Mouse (Mus musculus) hindbrain, embryonic 11.5 days (tissue): ENCODE data around the gene Cs. TPM values are rescaled to one million over a fixed set of nuclear protein-coding genes. Genes with fewer than 3 reads are reported as not detected.
A peak's percentile ranks its signal among the peaks of the same experiment; 100 is the strongest.

ENCODE experiments used
- ATAC-seq: fragments of 200-750 bp; cut with Nextera tagmentation; 2 replicates; pipeline ENCODE4 v1.8.0; 2017; ENCODE audit warnings: mild to moderate bottlenecking, moderate TSS enrichment, moderate library complexity; ENCODE audit not compliant: low FRiP score
- DNase-seq: peaks from one replicate; pipeline ENCODE4 v3.0.0-alpha.2; 2015; ENCODE audit warnings: low spot score
- H3K27ac ChIP-seq: fragments of 300-500 bp; sonication (generic); 2 replicates; pipeline ENCODE4 v1.5.1; 2014; ENCODE audit warnings: mild to moderate bottlenecking, low read depth, low read length
- H3K27me3 ChIP-seq: fragments of 300-500 bp; sonication (generic); 2 replicates; pipeline ENCODE4 v1.6.1; 2014; ENCODE audit warnings: mild to moderate bottlenecking, low read length, moderate library complexity, mixed read lengths; ENCODE audit not compliant: control insufficient read depth, insufficient read depth
- H3K36me3 ChIP-seq: fragments of 300-500 bp; sonication (generic); 2 replicates; pipeline ENCODE4 v1.6.1; 2014; ENCODE audit warnings: mild to moderate bottlenecking, low read length, moderate library complexity, mixed read lengths; ENCODE audit not compliant: control insufficient read depth, insufficient read depth
- H3K4me1 ChIP-seq: fragments of 300-500 bp; sonication (generic); replicated peaks from 2 replicates; pipeline ENCODE4 v1.6.1; 2014; ENCODE audit warnings: low read length, mixed read lengths; ENCODE audit not compliant: control insufficient read depth, insufficient read depth
- H3K4me2 ChIP-seq: fragments of 300-500 bp; sonication (generic); replicated peaks from 2 replicates; pipeline ENCODE4 v1.6.1; 2014; ENCODE audit warnings: mild to moderate bottlenecking, low read depth, low read length
- H3K4me3 ChIP-seq: fragments of 300-500 bp; sonication (generic); 2 replicates; pipeline ENCODE4 v1.5.1; 2014; ENCODE audit warnings: low read depth, low read length
- H3K9ac ChIP-seq: fragments of 300-500 bp; sonication (generic); 2 replicates; pipeline ENCODE4 v1.6.1; 2014; ENCODE audit warnings: low read depth, low read length
- H3K9me3 ChIP-seq: fragments of 300-500 bp; sonication (generic); 2 replicates; pipeline ENCODE4 v1.6.1; 2016; ENCODE audit warnings: low read length; ENCODE audit not compliant: control insufficient read depth
- WGBS: fragments of 180-500 bp; shearing (Covaris S2); extraction: QIAGEN DNeasy Blood & Tissue Kit; methylation state at CpG from one replicate; pipeline ENCODE4 v1.1.7; 2014; 5-methylcytosine and 5-hydroxymethylcytosine counted together
- polyA plus RNA-seq: library from polyadenylated mRNA; unstranded; fragments of >200 nt; fragmentation: Nextera tagmentation; extraction: Ambion mirVana; gene quantifications from 2 replicates; pipeline ENCODE4 v1.2.1, GENCODE M21; 2014

The Cs gene
- polyA plus RNA-seq, 1 experiment from 2014 or later, result 242 TPM

GRCm38 (mm10) chr10:128412055-128412381 is 74.5 kb downstream of the Cs start:
- ATAC-seq, result no peak
- H3K9ac ChIP-seq, result peak overlapping the region; percentile 68
- no peak for DNase-seq
- H3K9me3 ChIP-seq, result no peaks in the 10 kb centered on the region
- peak overlapping the region; percentile 60 for H3K4me3 ChIP-seq
- peaks cover 14% of the 10 kb centered on the region for H3K4me1 ChIP-seq
- H3K36me3 ChIP-seq, result peaks cover 8% of the 10 kb centered on the region; the same call in 1 of the 2 replicates
- WGBS, result under 1% methylated on average over 14 of the region's 14 CpGs
- H3K27ac ChIP-seq, result peak overlapping the region; percentile 76
- H3K27me3 ChIP-seq, result no peaks in the 10 kb centered on the region
- H3K4me2 ChIP-seq, result peak overlapping the region; percentile 89

Other genes starting within 250 kb of the Cs start
- gene Baz2a, start 246.2 kb upstream of the Cs start, polyA plus RNA-seq, result 20.0 and 37.6 TPM in 2 replicates
- gene Rbms2, start 157.4 kb upstream of the Cs start, polyA plus RNA-seq, result 18.9 and 19.5 TPM in 2 replicates
- 1.3 and 1.5 TPM in 2 replicates for gene Gls2, start 143.3 kb upstream of the Cs start, polyA plus RNA-seq
- gene Spryd4, start 125.9 kb upstream of the Cs start, polyA plus RNA-seq, result 25.2 and 31.1 TPM in 2 replicates
- gene Mip, start 111.9 kb upstream of the Cs start, polyA plus RNA-seq, result 0.11 TPM in 1 of 2 replicates, not detected in the other
- gene Timeless, start 105.7 kb upstream of the Cs start, polyA plus RNA-seq, result 43.1 and 43.8 TPM in 2 replicates
- 0.17 and 0.36 TPM in 2 replicates for gene Apon, start 83.6 kb upstream of the Cs start, polyA plus RNA-seq
- gene Apof, start 69.1 kb upstream of the Cs start, polyA plus RNA-seq, result not detected in 2 replicates
- 15.4 and 17.3 TPM in 2 replicates for gene Stat2, start 67.2 kb upstream of the Cs start, polyA plus RNA-seq
- gene Il23a, start 39.0 kb upstream of the Cs start, polyA plus RNA-seq, result 0.28 TPM in 1 of 2 replicates, not detected in the other
- 30.5 and 31.2 TPM in 2 replicates for gene Pan2, start 34.4 kb upstream of the Cs start, polyA plus RNA-seq
- 229 and 245 TPM in 2 replicates for gene Cnpy2, start 15.3 kb upstream of the Cs start, polyA plus RNA-seq
- 23.8 and 24.5 TPM in 2 replicates for gene Coq10a, start 31.3 kb downstream of the Cs start, polyA plus RNA-seq
- 9.5 and 12.3 TPM in 2 replicates for gene Ankrd52, start 39.4 kb downstream of the Cs start, polyA plus RNA-seq
- gene Slc39a5, start 63.5 kb downstream of the Cs start, polyA plus RNA-seq, result not detected in 2 replicates
- 125 and 130 TPM in 2 replicates for gene Nabp2, start 73.8 kb downstream of the Cs start, polyA plus RNA-seq
- 44.2 and 44.7 TPM in 2 replicates for gene Rnf41, start 73.9 kb downstream of the Cs start, polyA plus RNA-seq
- 126 and 170 TPM in 2 replicates for gene Smarcc2, start 121.5 kb downstream of the Cs start, polyA plus RNA-seq
- gene Myl6, start 156.4 kb downstream of the Cs start, polyA plus RNA-seq, result 742 and 751 TPM in 2 replicates
- 3.3 and 4.2 TPM in 2 replicates for gene Myl6b, start 161.0 kb downstream of the Cs start, polyA plus RNA-seq
- 12.6 and 15.7 TPM in 2 replicates for gene Esyt1, start 188.1 kb downstream of the Cs start, polyA plus RNA-seq
- gene Zc3h10, start 210.0 kb downstream of the Cs start, polyA plus RNA-seq, result 14.1 and 15.0 TPM in 2 replicates
- gene Rpl41, start 211.6 kb downstream of the Cs start, polyA plus RNA-seq, result 2,785 and 2,836 TPM in 2 replicates
- gene Pa2g4, start 228.3 kb downstream of the Cs start, polyA plus RNA-seq, result 220 and 243 TPM in 2 replicates